Mouse (Mus musculus) limb, embryonic 14.5 days (tissue): ENCODE measurements around the gene Gpr83. TPM values are rescaled to one million over a fixed set of nuclear protein-coding genes. Genes with fewer than 3 reads are reported as not detected.

Experiments used
- ATAC-seq: fragments of 200-750 bp; cut with Nextera tagmentation; 2 replicates; pipeline ENCODE4 v1.8.0; 2017; ENCODE audit warnings: low read depth, moderate number of reproducible peaks, moderate TSS enrichment; ENCODE audit not compliant: low FRiP score
- DNase-seq: peaks from one replicate; pipeline ENCODE4 v3.0.0-alpha.2; 2015; ENCODE audit warnings: low spot score
- H3K27ac ChIP-seq: fragments of 300-500 bp; sonication (generic); replicated peaks from 2 replicates; pipeline ENCODE4 v1.5.1; 2014; ENCODE audit warnings: low read depth, mild to moderate bottlenecking, low read length, moderate library complexity, mixed read lengths
- H3K27me3 ChIP-seq: fragments of 300-500 bp; sonication (generic); 2 replicates; pipeline ENCODE4 v1.6.1; 2014; ENCODE audit warnings: low read length, mixed read lengths; ENCODE audit not compliant: control insufficient read depth, insufficient read depth
- H3K36me3 ChIP-seq: fragments of 300-500 bp; sonication (generic); 2 replicates; pipeline ENCODE4 v1.6.1; 2014; ENCODE audit warnings: mild to moderate bottlenecking, low read length, moderate library complexity, mixed read lengths; ENCODE audit not compliant: control insufficient read depth, insufficient read depth
- H3K4me1 ChIP-seq: fragments of 300-500 bp; sonication (generic); 2 replicates; pipeline ENCODE4 v1.6.1; 2014; ENCODE audit warnings: antibody characterized with exemption, low read length, mixed read lengths; ENCODE audit not compliant: control insufficient read depth, insufficient read depth
- H3K4me2 ChIP-seq: fragments of 300-500 bp; sonication (generic); replicated peaks from 2 replicates; pipeline ENCODE4 v1.6.1; 2014; ENCODE audit warnings: low read depth, mild to moderate bottlenecking, low read length, moderate library complexity; ENCODE audit not compliant: severe bottlenecking
- H3K4me3 ChIP-seq: fragments of 300-500 bp; sonication (generic); replicated peaks from 2 replicates; pipeline ENCODE4 v1.5.1; 2014; ENCODE audit warnings: low read length
- H3K9ac ChIP-seq: fragments of 300-500 bp; sonication (generic); 2 replicates; pipeline ENCODE4 v1.6.1; 2014; ENCODE audit warnings: mild to moderate bottlenecking, low read depth, low read length, moderate library complexity; ENCODE audit not compliant: severe bottlenecking
- H3K9me3 ChIP-seq: fragments of 300-500 bp; sonication (generic); 2 replicates; pipeline ENCODE4 v1.6.1; 2016; ENCODE audit warnings: low read length; ENCODE audit not compliant: control insufficient read depth
- POLR2A ChIP-seq: fragments of 200-500 bp; IDR thresholded peaks from 2 replicates; pipeline ENCODE4 v1.8.0; 2012; ENCODE audit warnings: inconsistent platforms, mild to moderate bottlenecking, moderate library complexity, borderline replicate concordance; ENCODE audit not compliant: insufficient read depth, insufficient read length; ENCODE audit errors: extremely low read depth
- WGBS: fragments of 180-500 bp; shearing (Covaris S2); extraction: QIAGEN DNeasy Blood & Tissue Kit; methylation state at CpG from one replicate; pipeline ENCODE4 v1.1.7; 2014; 5-methylcytosine and 5-hydroxymethylcytosine counted together
- polyA plus RNA-seq, 2 experiments: library from polyadenylated mRNA; depleted of rRNA in 1 of 2; stranded (reverse) in 1 of 2; unstranded in 1 of 2; fragments of >200 nt; fragmentation: Nextera tagmentation in 1 of 2; extraction: Ambion mirVana in 1 of 2; gene quantifications; 2 replicates each; pipeline versions ENCODE4 v1.2.1 to v1.2.3; 2012 to 2014

The Gpr83 gene
- polyA plus RNA-seq, 2 experiments = 4.5 to 4.8 TPM

GRCm38 (mm10) chr9:14905956-14906355 lies 45.9 kb downstream of the Gpr83 start:
- no peak for ATAC-seq
- no peak overlapping the region for H3K27ac ChIP-seq

GRCm38 (mm10) chr9:14907816-14908415 lies 47.9 kb downstream of the Gpr83 start:
- DNase-seq (no peak), ATAC-seq (no peak)
- TF ChIP-seq POLR2A = no peak
- Histone ChIP-seq H3K36me3 (no peaks in the 10 kb centered on the region), H3K4me3 (no peak overlapping the region), H3K4me2 (no peak overlapping the region), H3K27ac (no peak overlapping the region), H3K4me1 (peaks cover 12% of the 10 kb centered on the region), H3K9ac (no peak overlapping the region), H3K9me3 (no peaks in the 10 kb centered on the region), H3K27me3 (no peaks in the 10 kb centered on the region)
- 65% methylated on average over 7 of the region's 7 CpGs for WGBS

More at GRCm38 (mm10) chr9:14905956-14906355, 45.9 kb downstream of the Gpr83 start:
- WGBS = 35% methylated on average over 3 of the region's 3 CpGs
- H3K4me3 ChIP-seq = no peak overlapping the region
- H3K4me2 ChIP-seq = no peak overlapping the region
- peak; percentile 52 for DNase-seq
- no peaks in the 10 kb centered on the region for H3K27me3 ChIP-seq
- H3K9ac ChIP-seq = no peak overlapping the region
- no peaks in the 10 kb centered on the region for H3K36me3 ChIP-seq
- H3K4me1 ChIP-seq = peaks cover 12% of the 10 kb centered on the region
- no peak for TF ChIP-seq POLR2A
- H3K9me3 ChIP-seq = no peaks in the 10 kb centered on the region

- 55% methylated on average over 5 of the region's 5 CpGs for WGBS
These were observed 50.0 kb downstream of the Gpr83 start for GRCm38 (mm10) chr9:14909981-14910380.

GRCm38 (mm10) chr9:14912037-14912436 lies 52.0 kb downstream of the Gpr83 start:
- Histone ChIP-seq H3K9ac (no peak overlapping the region), H3K27ac (no peak overlapping the region), H3K36me3 (no peaks in the 10 kb centered on the region), H3K27me3 (no peaks in the 10 kb centered on the region), H3K4me1 (no peaks in the 10 kb centered on the region), H3K9me3 (no peaks in the 10 kb centered on the region), H3K4me3 (no peak overlapping the region), H3K4me2 (no peak overlapping the region)
- DNase-seq = no peak
- 78% methylated on average over 2 of the region's 2 CpGs for WGBS
- ATAC-seq = no peak
- TF ChIP-seq POLR2A = no peak

More at GRCm38 (mm10) chr9:14909981-14910380, 50.0 kb downstream of the Gpr83 start:
- H3K27ac ChIP-seq = no peak overlapping the region
- no peaks in the 10 kb centered on the region for H3K9me3 ChIP-seq
- H3K27me3 ChIP-seq = no peaks in the 10 kb centered on the region
- no peak overlapping the region for H3K9ac ChIP-seq
- no peak for DNase-seq
- H3K36me3 ChIP-seq = no peaks in the 10 kb centered on the region
- TF ChIP-seq POLR2A = no peak
- H3K4me1 ChIP-seq = peaks cover 6% of the 10 kb centered on the region
- ATAC-seq = no peak
- no peak overlapping the region for H3K4me3 ChIP-seq
- H3K4me2 ChIP-seq = no peak overlapping the region

- Histone ChIP-seq H3K36me3 (no peaks in the 10 kb centered on the region), H3K27ac (no peak overlapping the region), H3K4me3 (no peak overlapping the region), H3K9ac (no peak overlapping the region), H3K27me3 (no peaks in the 10 kb centered on the region), H3K4me1 (no peaks in the 10 kb centered on the region), H3K9me3 (no peaks in the 10 kb centered on the region), H3K4me2 (no peak overlapping the region)
- DNase-seq (no peak), ATAC-seq (no peak)
- no peak for TF ChIP-seq POLR2A
- WGBS = 97% methylated on average over 2 of the region's 2 CpGs
These were observed 57.7 kb downstream of the Gpr83 start for GRCm38 (mm10) chr9:14917661-14918060.
